Mouse (Mus musculus): ENCODE results near the gene Galm. TPM values are rescaled to one million over a fixed set of nuclear protein-coding genes. Genes with fewer than 3 reads are reported as not detected.
A peak's percentile ranks its signal among the peaks of the same experiment; 100 is the strongest.

The Galm gene
- polyA plus RNA-seq, 1 experiment from 2014 or later = 17.8 TPM

GRCm38 (mm10) chr17:80096720-80097114 is 30.6 kb upstream of the Galm start:
- Histone ChIP-seq H3K9me3 (replicated peaks) (no peaks in the 10 kb centered on the region), H3K4me3 (replicated peaks) (no peak overlapping the region), H3K36me3 (no peaks in the 10 kb centered on the region), H3K4me1 (replicated peaks) (peaks cover 3% of the 10 kb centered on the region; the same call in 1 of the 2 replicates), H3K27ac (no peak overlapping the region), H3K4me2 (no peak overlapping the region), H3K27me3 (peaks cover 10% of the 10 kb centered on the region), H3K9ac (no peak overlapping the region)
- no peak for ATAC-seq (ENCODE audit: low read depth)
- WGBS (ENCODE audit: insufficient replicate concordance) = 79% methylated on average over 8 of the region's 8 CpGs
- no peak for DNase-seq

DNA sequence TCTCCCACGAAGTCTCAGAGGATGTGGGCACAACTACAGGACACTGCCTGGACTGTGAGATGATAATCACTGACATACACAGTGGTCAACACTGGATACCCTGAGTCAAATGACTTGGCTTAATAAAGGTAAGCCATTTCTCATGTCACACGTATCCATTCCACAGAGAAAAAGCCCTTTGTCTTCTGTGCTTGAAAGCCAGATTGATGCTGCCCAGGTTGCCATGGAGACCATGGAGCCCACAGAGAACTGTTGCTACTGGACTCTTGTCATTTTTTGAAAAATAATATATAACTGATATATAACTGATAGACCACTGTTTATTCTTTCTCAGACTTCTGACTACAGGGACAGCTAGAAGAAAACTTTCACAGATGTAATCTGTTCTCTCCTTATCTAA is 30.1 kb upstream of the Galm start:
- no peak overlapping the region for H3K4me3 ChIP-seq (replicated peaks)
- no peaks in the 10 kb centered on the region for H3K36me3 ChIP-seq
- ATAC-seq (ENCODE audit: low read depth) (no peak), DNase-seq (no peak)
- H3K4me2 ChIP-seq = no peak overlapping the region
- H3K27ac ChIP-seq = no peak overlapping the region
- peaks cover 10% of the 10 kb centered on the region for H3K27me3 ChIP-seq
- WGBS (ENCODE audit: insufficient replicate concordance) = 42% methylated on average over 2 of the region's 2 CpGs
- H3K9ac ChIP-seq = no peak overlapping the region
- H3K9me3 ChIP-seq (replicated peaks) = no peaks in the 10 kb centered on the region
- H3K4me1 ChIP-seq (replicated peaks) = peaks cover 3% of the 10 kb centered on the region; the same call in 1 of the 2 replicates

DNA sequence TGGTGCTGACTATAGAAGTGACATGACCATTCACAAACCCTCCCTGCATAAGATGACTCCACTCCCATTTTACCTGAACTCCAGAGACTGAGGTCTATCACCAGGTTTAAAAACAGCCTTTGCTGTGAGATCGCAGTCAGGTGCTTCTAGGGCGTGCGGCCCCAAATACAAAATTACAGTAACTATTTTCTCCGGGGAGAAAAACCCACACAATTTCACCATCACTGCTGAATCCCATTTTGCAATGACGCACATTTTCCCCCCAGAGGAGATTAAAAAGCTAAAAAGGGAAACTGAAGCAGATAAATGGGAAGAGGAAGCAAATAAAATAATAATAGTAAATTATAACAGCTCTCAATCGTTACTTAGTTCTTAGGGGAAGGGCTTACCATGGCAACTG is 27.4 kb upstream of the Galm start:
- DNase-seq (no peak), ATAC-seq (ENCODE audit: low read depth) (no peak)
- Histone ChIP-seq H3K4me2 (no peak overlapping the region), H3K4me3 (replicated peaks) (no peak overlapping the region), H3K27me3 (peaks cover 7% of the 10 kb centered on the region), H3K9ac (no peak overlapping the region), H3K36me3 (no peaks in the 10 kb centered on the region), H3K9me3 (replicated peaks) (no peaks in the 10 kb centered on the region), H3K4me1 (replicated peaks) (peaks cover 3% of the 10 kb centered on the region; the same call in 1 of the 2 replicates), H3K27ac (no peak overlapping the region)
- WGBS (ENCODE audit: insufficient replicate concordance) = 63% methylated on average over 6 of the region's 6 CpGs

DNA sequence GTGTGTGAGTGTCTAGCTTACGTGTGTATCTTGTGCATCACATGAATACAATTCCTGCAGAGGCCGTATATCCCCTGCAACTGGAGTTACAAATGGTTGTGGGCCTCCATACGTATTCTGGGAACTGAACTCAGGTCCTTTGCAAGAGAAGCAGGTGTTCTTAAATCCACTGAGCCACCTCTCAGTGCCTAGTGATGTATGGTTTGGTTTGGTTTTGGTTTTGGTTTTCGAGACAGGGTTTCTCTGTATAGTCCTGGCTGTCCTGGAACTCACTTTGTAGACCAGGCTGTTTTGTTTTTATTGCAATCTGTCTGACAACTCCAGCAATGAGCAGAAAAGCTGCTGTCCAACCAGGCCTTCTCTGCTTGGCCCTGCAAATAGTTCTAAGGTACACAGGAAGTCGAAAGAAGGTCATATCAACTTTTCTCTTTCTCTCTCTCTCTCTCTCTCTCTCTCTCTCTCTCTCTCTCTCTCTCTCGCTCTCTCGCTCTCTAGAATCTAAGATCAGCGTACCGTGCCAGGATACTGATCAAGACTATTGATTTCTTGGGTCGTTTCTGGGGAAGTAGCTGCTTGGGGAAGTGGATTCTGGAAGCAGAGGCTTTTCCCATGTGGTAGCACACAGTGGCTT is 21.8 kb upstream of the Galm start:
- Histone ChIP-seq H3K4me1 (replicated peaks) (no peaks in the 10 kb centered on the region), H3K4me3 (replicated peaks) (no peak overlapping the region), H3K4me2 (no peak overlapping the region), H3K9me3 (replicated peaks) (no peaks in the 10 kb centered on the region), H3K27ac (no peak overlapping the region), H3K27me3 (no peaks in the 10 kb centered on the region), H3K36me3 (no peaks in the 10 kb centered on the region), H3K9ac (no peak overlapping the region)
- ATAC-seq (ENCODE audit: low read depth) = no peak
- 65% methylated on average over 10 of the region's 10 CpGs for WGBS (ENCODE audit: insufficient replicate concordance)
- no peak for DNase-seq

DNA sequence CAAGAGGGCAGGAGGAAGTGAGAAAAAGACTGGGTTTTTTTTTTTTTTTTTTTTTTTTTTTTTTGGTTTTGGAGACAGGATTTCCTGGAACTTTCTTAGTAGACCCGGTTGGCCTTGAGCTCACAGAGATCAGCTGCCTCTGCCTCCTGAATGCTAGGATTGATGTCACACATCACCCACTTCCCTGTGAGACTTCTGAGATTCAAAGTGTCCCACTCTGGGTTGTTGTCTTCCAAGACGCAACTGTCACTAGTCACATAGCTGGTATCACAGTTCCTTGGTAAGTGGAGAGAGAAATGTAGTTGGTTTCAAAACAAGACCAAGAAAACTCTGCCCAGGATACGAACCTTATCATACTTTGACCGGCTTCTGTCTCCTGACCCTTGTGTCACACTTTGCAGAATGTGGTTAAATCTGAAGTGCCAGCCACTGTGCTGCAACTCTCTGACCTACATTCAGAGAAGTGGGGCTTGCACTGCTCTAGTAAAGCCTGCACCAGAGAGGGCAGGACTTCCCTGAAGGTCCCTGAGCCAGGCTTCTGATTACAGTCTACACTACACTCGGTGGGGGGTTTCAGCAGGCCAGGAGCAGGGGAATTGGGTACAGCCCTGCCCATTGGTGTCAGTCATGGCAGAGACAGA is 14.5 kb upstream of the Galm start:
- no peak overlapping the region for H3K4me2 ChIP-seq
- no peaks in the 10 kb centered on the region for H3K36me3 ChIP-seq
- 27% methylated on average over 5 of the region's 5 CpGs for WGBS (ENCODE audit: insufficient replicate concordance)
- no peaks in the 10 kb centered on the region for H3K4me1 ChIP-seq (replicated peaks)
- H3K4me3 ChIP-seq (replicated peaks) = no peak overlapping the region
- ATAC-seq (ENCODE audit: low read depth) (peak; percentile 48; the same call in 1 of the 2 replicates), DNase-seq (no peak)
- no peaks in the 10 kb centered on the region for H3K27me3 ChIP-seq
- no peak overlapping the region for H3K27ac ChIP-seq
- no peak overlapping the region for H3K9ac ChIP-seq
- no peaks in the 10 kb centered on the region for H3K9me3 ChIP-seq (replicated peaks)

- WGBS (ENCODE audit: insufficient replicate concordance) = 75% methylated on average over 4 of the region's 4 CpGs
- DNase-seq (no peak), ATAC-seq (ENCODE audit: low read depth) (no peak)
- H3K4me3 ChIP-seq (replicated peaks) = no peak overlapping the region
- H3K9me3 ChIP-seq (replicated peaks) = no peaks in the 10 kb centered on the region
- no peak overlapping the region for H3K4me2 ChIP-seq
- no peaks in the 10 kb centered on the region for H3K36me3 ChIP-seq
- H3K4me1 ChIP-seq (replicated peaks) = no peaks in the 10 kb centered on the region
- no peak overlapping the region for H3K27ac ChIP-seq
- no peaks in the 10 kb centered on the region for H3K27me3 ChIP-seq
- no peak overlapping the region for H3K9ac ChIP-seq
Observed at GRCm38 (mm10) chr17:80113468-80113867, 13.8 kb upstream of the Galm start.

DNA sequence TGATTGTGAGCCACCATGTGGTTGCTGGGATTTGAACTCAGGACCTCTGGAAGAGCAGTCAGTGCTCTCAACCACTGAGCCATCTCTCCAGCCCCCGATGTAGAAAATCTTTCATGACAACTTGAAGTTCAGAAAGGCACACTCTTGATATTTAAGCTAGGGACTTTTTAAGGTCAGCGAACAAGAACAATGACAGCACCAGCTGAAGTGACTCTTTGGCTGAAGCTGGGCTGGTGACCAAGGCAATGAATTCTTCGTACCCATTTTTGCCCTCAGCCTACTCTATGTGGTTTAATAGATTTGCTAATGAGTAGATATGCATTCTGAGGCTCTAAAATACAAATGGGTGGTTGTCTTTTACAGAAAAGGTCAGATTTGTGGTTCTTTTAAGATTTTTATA is 6.9 kb upstream of the Galm start:
- H3K36me3 ChIP-seq = no peaks in the 10 kb centered on the region
- H3K4me1 ChIP-seq (replicated peaks) = 0 out of 2 replicates have a peak, but pooled peaks cover 3% of the 10 kb centered on the region
- H3K9ac ChIP-seq = no peak overlapping the region
- H3K4me3 ChIP-seq (replicated peaks) = no peak overlapping the region
- no peak overlapping the region for H3K4me2 ChIP-seq
- 68% methylated on average over 3 of the region's 3 CpGs for WGBS (ENCODE audit: insufficient replicate concordance)
- DNase-seq (no peak), ATAC-seq (ENCODE audit: low read depth) (no peak)
- no peaks in the 10 kb centered on the region for H3K27me3 ChIP-seq
- H3K27ac ChIP-seq = no peak overlapping the region
- H3K9me3 ChIP-seq (replicated peaks) = no peaks in the 10 kb centered on the region

DNA sequence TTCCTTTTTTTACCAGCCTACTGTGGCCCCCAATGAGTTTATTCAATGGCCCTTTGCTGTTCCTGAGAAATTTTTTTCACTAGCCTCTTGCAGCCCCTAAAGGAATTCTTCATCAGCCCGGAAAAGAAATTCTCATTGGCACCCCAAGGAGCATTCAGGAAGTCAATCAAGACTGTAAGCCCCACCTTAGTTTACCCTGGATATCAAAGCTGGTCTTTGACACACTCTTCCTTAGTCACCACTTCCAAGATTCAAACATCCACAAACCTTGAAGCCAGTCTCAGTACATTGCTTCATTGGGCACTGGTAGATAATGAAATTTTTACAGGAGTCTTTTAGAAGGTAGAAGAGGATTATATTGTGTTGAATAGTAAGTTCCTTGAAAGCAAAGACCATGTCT is 5.4 kb upstream of the Galm start:
- WGBS (ENCODE audit: insufficient replicate concordance) = 48% methylated on average over 1 of the region's 1 CpGs

GRCm38 (mm10) chr17:80124985-80125750 is 2.1 kb upstream of the Galm start:
- H3K9me3 ChIP-seq (replicated peaks) = no peaks in the 10 kb centered on the region
- H3K27ac ChIP-seq = no peak overlapping the region
- no peak for ATAC-seq (ENCODE audit: low read depth)
- WGBS (ENCODE audit: insufficient replicate concordance) = 54% methylated on average over 5 of the region's 5 CpGs
- H3K36me3 ChIP-seq = no peaks in the 10 kb centered on the region
- H3K4me3 ChIP-seq (replicated peaks) = no peak overlapping the region
- H3K9ac ChIP-seq = no peak overlapping the region
- peaks cover 3% of the 10 kb centered on the region; the same call in 1 of the 2 replicates for H3K27me3 ChIP-seq
- peaks cover 11% of the 10 kb centered on the region for H3K4me1 ChIP-seq (replicated peaks)
- H3K4me2 ChIP-seq = no peak overlapping the region
- no peak for DNase-seq

More for the DNA sequence above, 5.4 kb upstream of the Galm start:
- Histone ChIP-seq H3K27me3 (peaks cover 3% of the 10 kb centered on the region; the same call in 1 of the 2 replicates), H3K4me3 (replicated peaks) (no peak overlapping the region), H3K9me3 (replicated peaks) (no peaks in the 10 kb centered on the region), H3K4me1 (replicated peaks) (0 out of 2 replicates have a peak, but pooled peaks cover 3% of the 10 kb centered on the region), H3K4me2 (no peak overlapping the region), H3K36me3 (no peaks in the 10 kb centered on the region), H3K9ac (no peak overlapping the region), H3K27ac (no peak overlapping the region)
- ATAC-seq (ENCODE audit: low read depth) (no peak), DNase-seq (no peak)

- no peaks in the 10 kb centered on the region for H3K9me3 ChIP-seq (replicated peaks)
- no peak for ATAC-seq (ENCODE audit: low read depth)
- H3K4me2 ChIP-seq = no peak overlapping the region
- peaks cover 11% of the 10 kb centered on the region for H3K4me1 ChIP-seq (replicated peaks)
- no peak for DNase-seq
- H3K4me3 ChIP-seq (replicated peaks) = no peak overlapping the region
- H3K27me3 ChIP-seq = peaks cover 3% of the 10 kb centered on the region; the same call in 1 of the 2 replicates
- 68% methylated on average over 6 of the region's 6 CpGs for WGBS (ENCODE audit: insufficient replicate concordance)
- no peak overlapping the region for H3K9ac ChIP-seq
- no peaks in the 10 kb centered on the region for H3K36me3 ChIP-seq
- H3K27ac ChIP-seq = no peak overlapping the region
Observed at GRCm38 (mm10) chr17:80126166-80126565, 1.1 kb upstream of the Galm start.

GRCm38 (mm10) chr17:80128476-80128990 is 1.3 kb downstream of the Galm start:
- Histone ChIP-seq H3K9ac (peak overlapping the region; percentile 70), H3K27ac (peak overlapping the region; percentile 78; the same call in 1 of the 2 replicates), H3K27me3 (peaks cover 3% of the 10 kb centered on the region; the same call in 1 of the 2 replicates), H3K4me2 (peak overlapping the region; percentile 75), H3K4me3 (replicated peaks) (peak overlapping the region; percentile 63), H3K9me3 (replicated peaks) (no peaks in the 10 kb centered on the region), H3K36me3 (no peaks in the 10 kb centered on the region), H3K4me1 (replicated peaks) (peaks cover 24% of the 10 kb centered on the region)
- ATAC-seq (ENCODE audit: low read depth) = no peak
- WGBS (ENCODE audit: insufficient replicate concordance) = 70% methylated on average over 13 of the region's 13 CpGs
- DNase-seq = no peak
